Mouse (Mus musculus): ENCODE measurements at regions not wholly inside any gene's neighbourhood (a gene's known extent, or its start where the extent isn't known, plus 50 kb on each side); places are given as distances from the start of the nearest gene placed in this dataset.

- DNase-seq (ENCODE audit: low spot score): no peak
- Histone ChIP-seq H3K27ac (replicated peaks) (no peak overlapping the region), H3K4me3 (no peak overlapping the region), H3K27me3 (ENCODE audit: low read depth, poor library complexity, severe bottlenecking) (no peaks in the 10 kb centered on the region), H3K9me3 (replicated peaks) (no peaks in the 10 kb centered on the region), H3K4me1 (no peaks in the 10 kb centered on the region), H3K36me3 (no peaks in the 10 kb centered on the region)
- 53% methylated on average over 1 of the region's 1 CpGs for WGBS
Measured at GRCm38 (mm10) chr14:98417719-98418118, 248.2 kb upstream of the Dach1 start.

- Histone ChIP-seq H3K9me3 (replicated peaks) (no peaks in the 10 kb centered on the region), H3K36me3 (no peaks in the 10 kb centered on the region), H3K27me3 (ENCODE audit: low read depth, poor library complexity, severe bottlenecking) (no peaks in the 10 kb centered on the region), H3K27ac (replicated peaks) (no peak overlapping the region), H3K4me3 (no peak overlapping the region), H3K4me1 (no peaks in the 10 kb centered on the region)
- DNase-seq (ENCODE audit: low spot score): peak; percentile 14
- 66% methylated on average over 7 of the region's 7 CpGs for WGBS
Measured at GRCm38 (mm10) chr14:98414201-98414600, 244.6 kb upstream of the Dach1 start.

- WGBS: 84% methylated on average over 3 of the region's 3 CpGs
- Histone ChIP-seq H3K9me3 (replicated peaks) (no peaks in the 10 kb centered on the region), H3K36me3 (no peaks in the 10 kb centered on the region), H3K4me1 (no peaks in the 10 kb centered on the region), H3K27me3 (ENCODE audit: low read depth, poor library complexity, severe bottlenecking) (no peaks in the 10 kb centered on the region), H3K4me3 (no peak overlapping the region), H3K27ac (replicated peaks) (no peak overlapping the region)
- DNase-seq (ENCODE audit: low spot score): no peak
Measured at GRCm38 (mm10) chr14:98405936-98406635, 236.5 kb upstream of the Dach1 start.

- no peaks in the 10 kb centered on the region for H3K36me3 ChIP-seq
- 90% methylated on average over 5 of the region's 5 CpGs for WGBS
- no peaks in the 10 kb centered on the region for H3K9me3 ChIP-seq (replicated peaks)
- H3K27ac ChIP-seq (replicated peaks): no peak overlapping the region
- no peaks in the 10 kb centered on the region for H3K27me3 ChIP-seq (ENCODE audit: low read depth, poor library complexity, severe bottlenecking)
- no peak for DNase-seq (ENCODE audit: low spot score)
- H3K4me1 ChIP-seq: no peaks in the 10 kb centered on the region
- no peak overlapping the region for H3K4me3 ChIP-seq
Measured at GRCm38 (mm10) chr14:98404026-98404425, 234.5 kb upstream of the Dach1 start.

GRCm38 (mm10) chr14:98387871-98388270 lies 218.3 kb upstream of the Dach1 start:
- 75% methylated on average over 4 of the region's 4 CpGs for WGBS
- Histone ChIP-seq H3K4me1 (no peaks in the 10 kb centered on the region), H3K27me3 (ENCODE audit: low read depth, poor library complexity, severe bottlenecking) (no peaks in the 10 kb centered on the region), H3K27ac (replicated peaks) (no peak overlapping the region), H3K36me3 (no peaks in the 10 kb centered on the region), H3K9me3 (replicated peaks) (no peaks in the 10 kb centered on the region), H3K4me3 (no peak overlapping the region)
- no peak for DNase-seq (ENCODE audit: low spot score)
